Mouse (Mus musculus) layer of hippocampus, postnatal 25 days (tissue): ENCODE results near the gene Rrn3. TPM values are rescaled to one million over a fixed set of nuclear protein-coding genes. Genes with fewer than 3 reads are reported as not detected.

Experiments used
- DNase-seq, 2 experiments: peaks; one replicate each; pipeline ENCODE4 v3.0.0; 2022; ENCODE audit warnings: mixed read lengths in 2 of 2, low spot score in 1 of 2; ENCODE audit errors: extremely low spot score in 1 of 2
- microRNA-seq, 2 experiments: library from miRNA; unstranded; fragments of <30 nt; microRNA quantifications; one replicate each; pipeline ENCODE4 v1.2.0; 2021
- total RNA-seq, 2 experiments: library from RNA; stranded (reverse); gene quantifications; 2 replicates each; pipeline ENCODE4 v1.2.3; 2021

Gene Rrn3
- total RNA-seq, 2 experiments from 2014 or later: 47.0 to 49.1 TPM

- no peak for DNase-seq
These were observed 64.5 kb downstream of the Rrn3 start for GRCm38 (mm10) chr16:13845031-13845430.

DNA sequence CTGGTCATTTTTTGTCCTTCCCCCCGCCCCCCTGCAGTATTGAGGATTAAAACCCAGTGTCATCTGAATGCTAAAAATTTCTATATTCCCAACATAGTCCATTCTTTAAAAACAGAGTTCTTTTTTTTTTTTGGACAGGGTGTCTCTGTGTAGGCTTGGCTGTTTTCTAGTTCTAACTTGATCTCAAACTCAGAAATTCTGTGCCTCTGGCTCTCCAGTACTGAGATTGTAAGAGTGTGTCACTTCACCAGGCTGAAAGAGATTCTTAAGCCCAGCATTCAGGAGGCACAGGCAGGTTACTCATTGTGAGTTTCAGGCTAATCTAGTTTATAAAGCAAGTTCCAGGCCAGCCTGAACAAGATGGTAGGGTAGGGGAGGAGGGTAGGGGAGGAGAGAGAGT, 66.2 kb downstream of the Rrn3 start:
- no peak for DNase-seq

DNA sequence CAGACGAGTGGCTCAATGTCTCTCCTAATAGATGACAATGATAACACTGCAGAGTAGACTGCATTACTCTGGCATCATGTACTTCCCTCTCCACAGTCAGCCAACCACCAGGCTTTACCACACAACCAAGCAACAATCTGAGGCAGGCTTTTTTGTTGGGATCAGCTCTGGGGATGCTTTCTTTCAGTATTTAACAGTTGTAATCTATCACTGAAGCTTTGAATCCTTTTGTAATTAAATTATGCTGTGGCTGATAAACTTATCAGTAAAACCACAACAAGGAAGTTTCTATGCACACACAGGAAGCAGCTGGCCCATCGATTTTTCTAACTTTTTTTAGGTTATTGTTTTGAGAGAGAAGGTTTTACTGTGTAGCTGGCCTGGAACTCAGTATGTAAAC, 67.8 kb downstream of the Rrn3 start:
- DNase-seq: no peak

DNA sequence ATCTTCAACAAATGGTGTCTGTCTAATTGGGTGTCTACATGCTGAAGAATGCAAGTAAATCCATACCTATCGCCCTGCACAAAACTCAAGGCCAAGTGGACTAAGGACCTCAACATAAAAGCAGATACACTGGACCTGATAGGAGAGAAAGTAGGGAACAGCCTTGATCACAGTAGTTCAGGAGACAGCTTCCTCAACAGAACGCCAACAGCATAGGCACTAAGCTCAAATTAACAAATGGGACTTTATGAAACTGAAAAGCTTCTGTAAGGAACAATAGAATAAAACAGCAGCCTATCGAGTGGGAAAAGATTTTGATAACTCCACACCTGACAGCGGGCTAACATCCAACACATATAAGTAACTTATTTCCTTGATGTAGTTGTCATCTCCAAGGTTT, 70.9 kb downstream of the Rrn3 start:
- no peak for DNase-seq

DNA sequence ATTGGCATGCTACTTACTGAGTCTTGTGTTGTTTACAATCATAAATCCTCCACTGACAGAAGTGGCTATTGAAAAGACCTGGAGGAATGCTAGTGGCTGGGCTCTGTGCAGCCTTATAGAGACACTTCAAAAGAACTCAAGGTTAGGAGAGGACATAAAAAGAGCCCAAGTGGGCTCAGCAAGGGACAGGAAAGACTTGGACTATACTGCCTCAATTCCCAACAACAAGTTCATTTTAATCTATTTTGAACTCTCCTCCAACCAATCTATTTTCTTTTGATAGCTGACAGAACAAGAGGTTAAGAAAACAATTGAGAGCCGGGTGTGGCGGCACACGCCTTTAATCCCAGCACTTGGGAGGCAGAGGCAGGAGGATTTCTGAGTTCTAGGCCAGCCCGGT, 73.4 kb downstream of the Rrn3 start:
- DNase-seq: no peak

Small RNA genes lying within 50 kb of the gene (microRNA-seq; reads per million reads assigned to microRNA genes)
- gene Gm27734: 0 reads per million in 2 experiments

Other genes with a start within 250 kb of the Rrn3 start
- 10 to 100 TPM; 26.7 to 27.1 TPM for gene Parn, start 112.5 kb upstream of the Rrn3 start, total RNA-seq
- 10 to 100 TPM; 35.0 to 40.4 TPM for gene Bfar, start 108.8 kb upstream of the Rrn3 start, total RNA-seq
- gene 3110001I22Rik, start 108.8 kb upstream of the Rrn3 start, total RNA-seq: 1 to 10 TPM; 3.5 to 3.6 TPM
- gene Pla2g10, start 49.7 kb upstream of the Rrn3 start, total RNA-seq: not detected
- 10 to 100 TPM; 84.7 to 86.4 TPM for gene Ntan1, start 38.1 kb downstream of the Rrn3 start, total RNA-seq
- gene Pdxdc1, start 122.4 kb downstream of the Rrn3 start, total RNA-seq: 10 to 100 TPM; 75.7 to 76.8 TPM
- gene Mpv17l, start 122.5 kb downstream of the Rrn3 start, total RNA-seq: 10 to 100 TPM; 72.7 to 74.0 TPM
- 100 to 1,000 TPM; 259 to 282 TPM for gene 2900011O08Rik, start 205.9 kb downstream of the Rrn3 start, total RNA-seq
- 1 to 10 TPM in 1 of 2 experiments, under 1 TPM in 1; 0.98 to 1.5 TPM for gene Ifitm7, start 206.2 kb downstream of the Rrn3 start, total RNA-seq